Mouse (Mus musculus) lung, postnatal 0 days (tissue): ENCODE results near the gene Nr5a2.

ENCODE experiments used
- CTCF ChIP-seq: IDR thresholded peaks from 2 replicates; pipeline ENCODE4 v1.5.1; 2016; ENCODE audit warnings: antibody characterized with exemption, mild to moderate bottlenecking
- EP300 ChIP-seq: IDR thresholded peaks from 2 replicates; pipeline ENCODE4 v1.6.1; 2016; ENCODE audit warnings: antibody characterized with exemption, mild to moderate bottlenecking, control low read depth

GRCm38 (mm10) chr1:136910144-136910543 is 50.1 kb downstream of the Nr5a2 start:
- TF ChIP-seq EP300 (no peak), CTCF (no peak)
